Mouse (Mus musculus): ENCODE results near the gene Haspin.

Gene Haspin

DNA sequence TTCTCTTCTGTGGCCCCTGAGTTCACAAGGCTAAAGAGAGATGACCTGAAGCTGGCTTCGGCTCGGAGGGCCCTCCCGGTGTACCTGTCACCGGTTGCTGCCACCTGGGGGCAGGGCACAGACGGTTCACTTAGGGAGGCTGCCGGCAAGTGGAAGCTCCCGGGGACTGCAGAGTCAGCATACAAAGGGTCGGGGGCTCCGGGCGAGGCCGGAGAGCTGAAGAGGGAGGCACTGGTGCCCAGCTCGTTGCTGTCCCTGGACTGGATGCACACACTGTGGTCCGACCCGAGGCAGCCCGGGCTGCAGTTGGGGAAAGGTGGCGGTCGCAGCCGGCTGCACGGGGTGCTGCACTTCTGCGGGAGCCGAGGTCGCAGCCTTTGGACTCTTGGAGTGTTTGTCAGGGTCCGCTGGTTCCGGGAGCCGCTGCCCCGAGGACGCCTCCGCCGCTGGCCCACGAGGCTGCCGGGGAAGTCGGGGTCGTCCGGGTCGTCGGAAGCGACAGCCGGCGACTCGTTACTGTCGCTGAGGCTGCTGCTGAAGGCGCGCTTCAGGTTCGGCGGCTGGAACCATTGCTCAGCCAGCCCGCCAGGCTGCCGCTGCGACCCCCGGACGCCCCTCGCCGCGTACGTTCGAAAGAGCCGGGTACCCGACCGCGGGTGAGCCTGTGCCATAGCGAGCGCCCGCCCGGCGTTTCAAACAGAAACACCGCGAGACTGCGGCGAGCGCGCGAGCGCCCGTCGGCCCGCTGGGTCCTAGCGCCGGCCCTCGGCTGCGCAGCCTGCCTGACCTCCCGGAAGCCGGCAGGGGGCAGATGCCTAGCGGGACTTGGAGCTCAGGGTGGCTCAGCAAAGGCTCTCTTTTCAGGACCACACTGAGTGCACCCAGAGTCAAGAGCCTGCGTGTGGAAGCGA, at the start of gene Haspin:
Gene Haspin (minus strand): TSS at position 704 of the 911 bp plus-strand sequence.
- DNase-seq, result peak; percentile 84

DNA sequence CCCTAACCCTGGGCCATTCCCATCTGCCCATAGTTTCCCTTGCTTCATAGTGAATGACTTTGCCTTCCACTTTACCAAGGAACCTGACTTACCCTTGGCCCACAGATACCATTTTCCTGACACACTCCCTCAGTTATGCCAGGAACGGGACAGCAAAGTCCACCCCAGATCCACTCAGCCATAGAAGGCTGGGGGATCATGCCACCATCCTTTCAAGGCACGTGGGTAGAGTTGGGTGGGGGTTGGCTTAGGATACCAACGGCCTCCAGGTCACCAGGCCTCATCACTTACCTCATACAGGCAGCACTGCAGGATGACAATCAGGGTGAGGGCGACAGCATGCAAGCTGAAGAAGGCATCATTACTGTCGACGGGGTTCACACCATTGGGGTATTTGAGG, 49.1 kb upstream of the Haspin start:
- DNase-seq, result no peak

DNA sequence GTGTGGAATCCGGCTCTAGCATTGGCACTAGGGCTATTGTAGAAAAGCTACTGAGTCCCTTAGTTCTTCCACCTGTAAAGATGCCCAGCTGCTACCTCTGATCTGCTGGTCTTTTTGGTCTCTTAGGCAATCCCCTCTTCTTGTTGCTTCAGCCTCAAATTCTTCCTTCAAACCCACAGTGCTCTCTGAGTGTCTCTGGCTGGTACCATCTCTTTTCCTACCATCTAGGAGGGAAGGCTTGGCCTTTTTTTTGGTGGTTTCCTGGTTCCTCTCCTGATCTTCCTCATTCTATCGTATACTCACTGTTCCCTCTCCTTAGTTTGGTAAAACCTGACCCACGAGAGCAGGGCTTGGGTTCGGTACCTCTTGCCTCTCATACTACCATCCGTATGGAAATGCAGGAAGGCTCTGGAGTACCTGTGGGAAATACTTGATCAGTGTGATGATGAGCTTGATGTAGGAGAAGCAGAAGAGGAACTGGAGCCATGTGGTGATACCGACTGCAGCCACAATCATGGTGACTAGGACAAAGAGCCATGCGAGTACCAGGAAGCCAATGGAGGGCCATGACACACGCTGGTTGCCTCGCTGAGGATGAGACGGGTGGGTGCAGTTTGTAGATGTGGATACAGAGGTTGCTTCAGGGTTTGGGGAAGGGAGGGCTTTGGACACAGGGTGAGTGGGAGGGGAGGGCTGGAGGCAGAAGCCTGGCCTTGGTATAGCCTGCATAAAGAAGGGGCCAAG, 48.0 kb upstream of the Haspin start:
- no peak for DNase-seq

DNA sequence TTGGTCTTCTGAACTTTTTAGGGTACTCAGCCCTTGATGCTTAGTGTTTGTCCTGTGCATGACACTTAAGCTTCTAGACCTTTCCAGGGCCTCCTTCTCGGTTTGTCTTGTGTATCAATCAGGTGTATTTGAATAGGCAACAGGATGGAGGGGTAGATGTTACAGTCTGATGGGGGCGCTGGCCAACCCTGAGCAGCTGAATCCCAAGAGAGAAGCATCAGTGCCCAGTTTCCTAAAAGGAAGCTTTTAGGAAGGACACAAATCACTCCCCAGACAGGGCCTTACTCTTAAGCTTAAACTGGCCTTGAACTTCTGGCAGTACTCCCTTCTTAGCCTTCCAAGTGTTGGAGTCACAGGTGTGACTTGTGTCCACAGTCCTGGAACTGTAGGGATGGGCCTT, 39.8 kb upstream of the Haspin start:
- no peak for DNase-seq

GRCm38 (mm10) chr11:73177509-73177875, 39.4 kb upstream of the Haspin start:
- DNase-seq, result peak; percentile 57

DNA sequence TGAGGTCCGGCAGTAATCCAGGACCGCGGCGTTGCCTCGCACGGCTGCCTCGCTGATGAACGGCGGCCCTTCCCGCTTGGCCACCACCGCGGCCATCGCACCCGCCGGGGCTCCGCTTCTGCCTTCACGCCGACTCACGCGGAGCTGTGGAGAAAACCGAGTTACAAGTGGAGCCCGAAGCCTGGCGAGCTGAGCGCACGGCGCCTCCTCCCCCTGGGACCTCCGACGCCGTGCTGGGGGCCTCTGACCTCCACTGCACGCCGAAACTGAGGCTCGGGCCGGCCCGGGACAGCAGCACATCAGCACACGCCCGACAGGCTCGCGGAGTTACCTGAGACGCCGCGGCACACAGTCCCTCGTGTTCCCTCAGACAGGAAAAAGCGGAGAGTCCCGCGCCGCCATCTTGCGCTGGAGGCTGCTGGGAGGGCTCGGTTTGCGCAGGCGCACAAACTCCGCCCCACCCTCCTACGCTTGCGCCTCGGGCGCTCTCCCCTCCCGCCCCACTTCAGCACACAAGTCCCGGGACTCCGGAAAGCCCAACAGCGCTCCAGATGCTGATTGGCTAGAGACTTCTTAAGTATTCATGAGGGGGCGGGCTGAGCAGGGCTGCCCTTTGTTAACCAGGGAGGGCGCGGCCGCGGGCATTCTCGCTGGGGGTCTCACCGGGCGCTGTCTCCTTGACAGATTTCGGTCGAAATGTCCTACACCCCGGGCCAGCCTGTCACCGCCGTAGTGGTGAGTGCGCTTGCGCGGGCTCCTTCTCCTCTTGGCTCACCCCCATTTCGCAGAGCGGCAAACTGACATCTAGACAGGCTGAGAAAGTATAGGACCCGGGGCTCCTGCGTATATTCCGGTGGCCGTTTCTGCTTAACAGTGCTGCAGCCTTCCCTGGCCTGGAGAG, 38.8 kb upstream of the Haspin start, which contains the start of the genes Emc6 and Tax1bp3:
Gene Emc6 (minus strand): TSS at position 430 of the 901 bp plus-strand sequence.
Gene Tax1bp3 (plus strand): TSS at position 476 of the 901 bp plus-strand sequence.
- DNase-seq, result peak; percentile 96

DNA sequence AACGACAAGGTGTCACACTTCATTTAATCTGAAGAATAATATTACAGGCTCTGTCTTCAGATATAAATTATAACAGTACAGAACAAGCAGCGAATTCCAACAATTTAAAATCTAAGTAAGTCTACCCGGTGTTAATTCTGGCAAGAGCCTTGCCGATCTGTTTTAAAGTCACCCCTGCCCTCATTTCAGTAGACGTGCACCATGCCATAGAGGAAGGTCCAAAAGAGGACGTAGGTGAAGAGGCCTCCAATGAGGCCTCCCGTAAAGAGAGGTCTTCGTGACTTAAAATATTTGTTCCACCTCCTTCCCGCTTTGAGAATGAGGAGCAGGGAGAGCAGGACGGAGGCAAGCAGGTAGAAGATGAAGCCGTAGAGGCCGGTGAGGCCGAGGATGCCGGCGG, 38.1 kb upstream of the Haspin start:
- DNase-seq, result no peak

DNA sequence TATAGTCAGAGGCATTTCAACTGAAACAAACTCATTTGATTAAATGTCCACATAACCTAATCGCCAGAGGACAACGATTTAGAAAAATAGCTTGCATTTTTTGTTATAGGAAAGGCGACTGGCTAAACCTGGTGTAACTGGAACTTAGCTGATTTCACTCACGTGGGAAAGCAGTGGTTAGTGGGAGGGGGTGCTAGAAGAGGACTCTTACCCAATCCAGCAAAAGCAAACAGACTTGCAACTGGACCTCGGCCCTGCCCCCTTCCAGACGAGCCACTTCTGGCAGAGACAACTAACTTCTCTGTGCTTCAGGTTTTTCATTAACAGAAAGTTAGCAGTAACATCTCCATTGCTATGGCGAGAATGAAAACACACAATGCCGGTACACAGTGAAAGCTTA, 37.5 kb upstream of the Haspin start:
- DNase-seq, result no peak

- no peak for DNase-seq
Observed at GRCm38 (mm10) chr11:73172186-73172585, 34.1 kb upstream of the Haspin start.

DNA sequence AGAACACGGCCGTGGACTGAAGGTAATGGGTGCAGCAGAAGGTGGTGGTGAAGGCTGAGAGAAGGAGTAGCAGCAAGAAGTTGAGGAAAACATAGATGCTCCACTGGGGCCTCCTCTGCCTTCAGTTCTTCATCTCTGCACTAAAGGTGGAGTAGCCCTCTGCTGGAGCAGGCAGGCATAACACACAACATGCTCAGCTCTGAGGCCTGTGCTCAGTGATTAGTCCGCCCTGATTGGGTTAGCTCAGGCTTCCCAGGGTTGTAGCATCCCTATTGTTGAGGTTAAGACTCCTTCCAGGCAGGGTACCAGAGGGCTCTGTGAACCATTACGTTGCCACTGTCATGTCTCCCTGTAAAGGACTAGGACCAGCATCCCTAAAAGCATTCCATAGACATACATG, 31.1 kb upstream of the Haspin start:
- no peak for DNase-seq

GRCm38 (mm10) chr11:73168576-73168975, 30.5 kb upstream of the Haspin start:
- DNase-seq, result no peak

DNA sequence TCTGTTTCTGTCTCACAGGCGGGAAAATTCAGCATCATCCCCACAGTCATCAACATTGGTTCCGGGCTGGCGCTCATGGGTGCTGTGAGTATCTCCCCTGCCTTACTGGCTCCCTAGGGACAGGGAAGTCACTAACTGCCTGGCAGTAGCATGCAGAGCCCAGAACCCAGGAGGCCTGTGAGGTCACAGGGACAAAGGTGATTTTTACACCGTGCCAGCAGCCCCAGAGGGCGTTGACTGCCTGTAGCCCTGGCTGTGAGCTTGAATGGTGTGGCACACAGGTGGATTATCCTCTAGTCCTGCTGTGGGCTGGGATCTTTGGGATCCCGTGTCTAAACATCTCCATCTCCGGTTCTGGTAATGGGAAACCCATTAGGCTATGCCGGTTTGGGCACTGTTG, 30.0 kb upstream of the Haspin start:
- no peak for DNase-seq

DNA sequence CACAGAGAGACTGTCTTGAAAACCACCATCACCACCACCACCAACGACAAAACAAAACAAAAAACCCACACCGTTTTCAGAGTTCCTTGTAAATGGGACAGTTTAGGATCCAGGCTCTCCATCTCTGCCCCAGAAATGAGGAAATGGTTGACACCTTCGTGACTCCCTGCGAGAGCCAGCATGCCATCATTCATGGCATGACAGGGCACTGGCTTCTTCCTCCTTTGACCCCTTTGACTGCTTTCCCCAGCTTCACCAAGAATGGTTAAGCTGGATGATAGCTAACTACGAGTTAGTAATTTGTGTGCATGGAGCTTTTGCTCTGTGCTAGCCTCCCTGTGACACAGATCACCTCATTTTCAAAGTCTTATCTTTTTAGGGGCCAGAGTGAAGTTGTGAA, 24.2 kb upstream of the Haspin start:
- no peak for DNase-seq

- DNase-seq, result no peak
Observed at GRCm38 (mm10) chr11:73161616-73162015, 23.5 kb upstream of the Haspin start.

DNA sequence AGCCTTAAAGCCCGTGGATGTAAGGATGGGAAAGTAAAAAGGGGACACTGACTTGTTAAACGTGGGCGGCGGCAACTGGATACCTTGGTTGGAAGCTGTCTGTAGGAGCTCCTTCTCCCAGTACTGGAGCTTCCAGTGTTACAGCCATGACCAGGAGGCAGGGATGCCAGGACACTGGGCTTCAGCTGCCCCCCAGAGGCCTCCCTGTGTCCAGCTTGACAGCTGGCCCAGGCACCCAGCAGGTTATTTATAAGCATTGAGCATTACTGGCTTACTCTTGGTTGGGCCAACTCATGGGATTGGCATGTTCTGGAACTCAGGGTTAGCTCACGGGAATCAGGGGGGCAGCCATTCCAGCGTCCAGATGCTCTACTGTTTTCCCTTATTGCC, 22.7 kb upstream of the Haspin start:
- DNase-seq, result no peak

DNA sequence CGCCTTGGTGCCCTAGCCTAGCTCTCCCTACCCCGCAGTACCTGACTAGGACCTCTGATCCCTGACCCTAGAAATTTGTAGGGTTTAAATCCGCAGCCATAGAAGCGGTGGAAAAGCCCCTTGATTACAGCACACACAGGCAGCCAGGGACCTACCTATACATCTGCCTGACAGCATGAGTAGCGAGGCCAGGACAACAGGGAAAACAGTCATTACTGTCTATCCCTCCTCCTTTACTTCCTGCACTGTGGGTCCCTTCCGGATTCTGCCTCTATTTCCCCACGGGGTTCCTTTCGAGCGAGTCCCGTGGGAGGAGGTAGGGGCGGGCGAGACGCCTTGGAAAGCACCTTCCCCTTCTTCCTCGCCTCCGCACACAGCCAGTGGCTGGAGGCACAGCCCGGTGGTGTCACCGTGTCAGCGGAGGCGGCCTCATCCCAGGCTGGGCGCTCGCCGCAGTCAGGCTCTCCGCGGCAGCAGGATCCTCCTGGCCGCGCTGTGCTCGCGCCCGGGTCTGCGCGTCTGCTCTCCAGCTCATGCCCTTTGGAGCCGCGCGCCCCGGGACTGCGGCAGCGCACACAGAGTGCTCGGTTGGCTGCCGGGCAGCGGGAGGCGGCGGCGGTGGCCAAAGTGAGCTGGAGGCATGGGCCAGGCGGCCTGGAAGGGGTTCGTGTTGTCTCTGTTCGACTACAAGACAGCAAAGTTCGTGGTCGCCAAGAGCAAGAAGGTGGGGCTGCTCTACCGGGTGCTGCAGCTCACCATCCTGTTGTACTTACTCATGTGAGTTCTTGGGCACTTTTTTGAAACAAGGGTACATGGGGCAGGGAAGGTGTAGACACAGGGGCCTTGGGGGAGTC, 22.1 kb upstream of the Haspin start, which contains the start of gene P2rx5:
Gene P2rx5 (plus strand): TSS at position 465 of the 854 bp plus-strand sequence.
- no peak for DNase-seq

- no peak for DNase-seq
Observed at GRCm38 (mm10) chr11:73155071-73155470, 17.0 kb upstream of the Haspin start.

- DNase-seq, result no peak
Observed at GRCm38 (mm10) chr11:73148209-73148608, 10.1 kb upstream of the Haspin start.

DNA sequence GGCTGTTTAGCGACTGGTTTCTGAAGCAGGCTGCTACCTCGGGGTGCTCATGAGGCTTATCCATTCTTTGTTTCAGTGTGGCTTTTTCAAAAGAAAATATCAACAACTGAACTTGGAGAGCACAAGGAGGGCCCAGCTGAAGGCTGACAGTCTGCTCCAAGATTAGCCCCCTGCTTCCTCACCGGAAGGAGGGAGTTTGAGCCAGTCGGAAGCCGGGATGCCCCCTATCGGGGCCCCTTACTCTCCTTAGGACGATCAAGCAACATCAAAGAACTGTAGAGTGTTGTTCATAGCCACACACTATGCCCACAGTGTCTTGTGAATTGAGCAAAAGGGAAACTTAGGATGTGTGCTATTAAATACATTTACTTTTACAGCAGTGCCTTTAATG, 8.9 kb upstream of the Haspin start:
- DNase-seq, result no peak

DNA sequence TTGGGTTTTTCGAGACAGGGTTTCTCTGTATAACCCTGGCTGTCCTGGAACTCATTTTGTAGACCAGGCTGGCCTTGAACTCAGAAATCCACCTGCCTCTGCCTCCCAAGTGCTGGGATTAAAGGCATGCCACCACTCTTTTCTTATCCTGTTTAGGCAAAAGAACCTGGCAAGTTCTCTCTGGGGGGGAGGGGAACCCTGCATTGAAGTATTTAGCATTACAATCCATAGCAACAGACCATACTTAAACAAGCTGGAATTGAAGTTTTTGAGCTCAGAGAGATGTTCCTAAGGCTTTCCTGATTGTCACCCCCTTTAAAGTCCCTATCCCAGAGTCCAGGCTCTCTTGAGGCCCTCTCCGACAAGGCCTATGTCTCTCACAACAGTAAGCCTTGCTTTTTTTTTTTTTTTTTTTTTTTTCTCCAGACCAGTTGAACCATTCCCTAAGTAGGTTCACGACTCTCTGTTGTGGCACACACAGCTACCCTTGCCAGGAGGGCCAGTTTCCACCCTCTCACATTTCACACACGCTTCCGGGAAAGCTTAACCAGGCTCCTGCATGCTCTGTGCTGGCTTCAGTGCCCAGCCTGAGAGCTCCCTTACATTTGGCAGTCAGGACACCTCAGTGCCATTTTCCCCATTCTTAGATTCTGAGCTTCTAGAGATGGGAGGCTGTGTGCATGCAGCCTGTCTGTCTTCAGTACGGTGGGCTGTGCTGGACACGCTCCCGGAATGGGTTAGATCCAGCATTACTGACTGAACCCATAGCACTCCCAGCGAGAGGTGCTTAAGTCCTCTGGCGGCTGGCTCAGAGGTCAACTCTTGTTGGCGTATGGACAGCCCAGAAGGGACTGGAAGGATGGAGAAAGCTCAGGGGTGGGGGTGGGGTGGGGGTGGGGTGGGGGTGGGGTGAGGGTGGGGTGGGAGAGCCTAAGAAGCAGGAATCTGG, 8.2 kb upstream of the Haspin start:
- DNase-seq, result no peak

GRCm38 (mm10) chr11:73144261-73144681, 6.2 kb upstream of the Haspin start:
- no peak for DNase-seq
